Mouse (Mus musculus): Measurements from ENCODE around the gene Ccdc181.

Ccdc181 gene

DNA sequence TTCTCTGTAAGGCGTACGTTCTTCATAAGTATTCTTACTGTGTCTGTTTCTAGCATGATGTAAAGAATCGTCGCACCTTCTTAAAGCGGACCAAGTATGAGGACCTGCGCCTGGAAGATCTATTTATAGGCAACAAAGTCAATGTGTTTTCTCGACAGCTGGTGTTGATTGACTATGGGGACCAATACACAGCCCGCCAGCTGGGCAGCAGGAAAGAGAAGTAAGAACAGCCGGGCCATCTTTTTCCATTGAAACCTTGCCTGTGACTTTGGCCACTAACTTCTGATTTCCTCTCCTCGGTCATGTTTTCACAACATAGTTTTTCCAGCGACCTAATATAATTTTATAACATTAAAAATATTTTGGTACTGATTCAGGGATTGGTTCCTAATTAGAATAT, 57.2 kb downstream of the Ccdc181 start:
- DNase-seq (ENCODE audit: low read depth, low spot score), result no peak

DNA sequence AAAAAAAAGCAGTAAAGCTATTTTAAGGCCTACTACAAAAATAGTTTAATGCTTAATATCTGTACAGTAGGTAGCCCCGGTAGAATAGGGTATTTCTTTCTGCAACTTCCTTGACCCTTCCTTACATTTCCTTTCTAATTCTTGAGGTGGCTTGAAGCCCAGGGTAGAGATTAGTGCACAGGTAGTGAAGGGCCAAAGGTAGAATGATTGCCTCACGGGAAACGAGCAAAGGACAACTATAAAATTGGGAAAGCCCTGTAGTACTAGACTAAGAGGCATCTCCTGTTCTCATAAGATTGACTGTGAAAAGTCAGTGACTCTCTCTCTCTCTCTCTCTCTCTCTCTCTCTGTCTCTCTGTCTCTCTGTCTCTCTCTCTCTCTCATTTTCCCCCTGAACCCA, 60.0 kb downstream of the Ccdc181 start:
- DNase-seq (ENCODE audit: low read depth, low spot score), result no peak

DNA sequence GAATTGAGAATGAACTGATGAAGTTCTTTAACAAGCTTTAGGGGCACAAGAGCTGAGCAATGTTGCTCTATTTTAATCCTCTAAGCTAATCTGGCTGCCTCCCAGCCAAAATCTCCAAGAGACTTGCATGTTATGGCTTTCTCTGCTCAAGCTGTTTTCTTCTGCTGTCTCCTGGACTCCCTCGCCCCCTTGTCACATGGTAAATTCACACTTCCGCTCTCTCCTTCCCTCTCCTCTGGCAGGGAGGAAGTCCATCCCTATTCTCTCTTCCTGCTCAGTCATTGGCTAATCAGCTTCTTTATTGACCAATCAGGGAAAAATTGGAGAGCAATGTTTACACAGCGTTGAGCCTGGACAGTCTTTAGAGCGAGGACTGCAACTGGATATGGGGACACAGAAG, 60.5 kb downstream of the Ccdc181 start:
- DNase-seq (ENCODE audit: low read depth, low spot score), result peak; percentile 67
